9 mouse cellular contexts compared by ENCODE assay signal in the genomic region with DNA sequence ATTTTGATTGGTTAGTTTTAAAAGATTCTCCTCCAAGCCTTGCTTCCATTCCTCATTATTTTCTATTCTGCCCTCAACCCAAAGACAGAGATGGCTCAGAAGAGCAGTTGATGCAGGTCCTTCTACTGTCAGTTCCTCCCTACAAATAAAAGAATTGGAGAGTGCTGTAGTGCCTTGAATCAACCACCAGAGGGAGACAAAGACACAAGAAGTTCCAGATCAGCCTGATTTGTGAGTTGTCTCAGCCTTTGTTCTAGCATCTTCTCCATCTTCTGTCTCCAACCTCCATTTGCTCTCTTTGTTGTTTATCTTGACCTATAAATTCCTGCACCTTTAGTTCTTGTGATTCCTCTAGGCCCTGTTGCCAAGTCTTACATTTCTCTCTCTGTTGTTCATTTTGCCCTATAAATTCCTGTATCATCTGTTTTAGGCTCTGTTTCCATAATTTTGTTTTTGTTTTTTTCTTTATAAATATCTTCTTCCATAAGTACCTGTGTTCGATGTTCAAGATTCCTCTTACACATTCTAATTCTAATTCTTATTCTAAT. TPM values are rescaled to one million over a fixed set of nuclear protein-coding genes. Genes with fewer than 3 reads are reported as not detected.
DNase-seq lines count a peak whose midpoint lies in the region; ATAC-seq and TF ChIP-seq lines count a peak whose summit lies in the region.
"Had no signal": no experiment of that assay in that cellular context is flagged by ENCODE, and none has a peak within 500 bp of the region (broad histone marks: within the 10 kb centered on the region; RNA-seq: fewer than 3 reads in every experiment).

No protein-coding gene starts in this region.

- no peak for TF ChIP-seq POLR2A in liver, adult 2 months (IDR thresholded peaks at IDR 0.05; ENCODE audit: extremely low read depth, insufficient read depth, low read length)
- TF ChIP-seq POLR2A in MEL (IDR thresholded peaks at IDR 0.05; ENCODE audit: control insufficient read depth in 1 of 2, insufficient read depth in 1 of 2, low read depth in 1 of 2, low read length in 2 of 2, poor library complexity in 1 of 2), result no peak

- H3K9ac ChIP-seq in liver, adult 2 months (ENCODE audit: low read depth, low read length), result no peak overlapping the region
- no peak overlapping the region for H3K9ac ChIP-seq in MEL (ENCODE audit: control insufficient read depth, low read depth, low read length, poor library complexity, severe bottlenecking)
- H3K9ac ChIP-seq in forebrain, embryonic 13.5 days, result no peak overlapping the region

- H3K9me3 ChIP-seq in MEL (replicated peaks; ENCODE audit: insufficient read depth, low read length), result no peaks in the 10 kb centered on the region
- H3K9me3 ChIP-seq in forebrain, embryonic 13.5 days (replicated peaks), result no peaks in the 10 kb centered on the region

- intact Hi-C loops in left cerebral cortex, postnatal 4 days (cut with DNase I), result loop anchor here (5.0 kb wide), 1 partner anchor 115 kb away; no protein-coding TSS in a partner anchor

- H3K4me1 ChIP-seq in liver, adult 2 months (ENCODE audit: control insufficient read depth, insufficient read depth, low read length), result no peaks in the 10 kb centered on the region
- H3K4me1 ChIP-seq in MEL (ENCODE audit: control insufficient read depth in 1 of 2, insufficient read depth in 2 of 2, low read length in 2 of 2), result no peaks in the 10 kb centered on the region
- no peaks in the 10 kb centered on the region for H3K4me1 ChIP-seq in forebrain, embryonic 13.5 days

- peak; percentile 47 for TF ChIP-seq RAD21 in MEL (IDR thresholded peaks at IDR 0.05; ENCODE audit: low read depth, low read length)

- H3K4me3 ChIP-seq in liver, adult 2 months (ENCODE audit: insufficient read depth, low read depth, low read length), result no peak overlapping the region
- no peak overlapping the region for H3K4me3 ChIP-seq in MEL (ENCODE audit: control insufficient read depth in 1 of 2, insufficient read depth in 1 of 2, low read depth in 2 of 2, low read length in 2 of 2)
- H3K4me3 ChIP-seq in forebrain, embryonic 13.5 days, result no peak overlapping the region

- H3K27me3 ChIP-seq in liver, adult 2 months (ENCODE audit: control insufficient read depth, insufficient read depth, low read length), result no peaks in the 10 kb centered on the region
- peaks cover 0 to 1% of the 10 kb centered on the region in 2 experiments; a peak in 2 of 4 replicates for H3K27me3 ChIP-seq in MEL (ENCODE audit: control insufficient read depth in 1 of 2, insufficient read depth in 2 of 2, low read length in 2 of 2)
- no peaks in the 10 kb centered on the region for H3K27me3 ChIP-seq in forebrain, embryonic 13.5 days

- H3K4me2 ChIP-seq in forebrain, embryonic 13.5 days, result no peak overlapping the region

- DNase-seq in liver, adult 2 months (ENCODE audit: extremely low read depth, low read depth, low spot score), result peak; percentile 37
- DNase-seq in liver, result no peak
- peak; percentile 70 for DNase-seq in MEL (ENCODE audit: low read depth, low spot score)
- DNase-seq in c-Kit-positive CD71-negative TER-119-negative erythroid progenitor cells, embryonic 14.5 days (ENCODE audit: low read depth), result peak; percentile 31
- peak; percentile 49 for DNase-seq in forelimb bud, embryonic 11.5 days (ENCODE audit: low read depth, low spot score)
- peak; percentile 11 for DNase-seq in left cerebral cortex, postnatal 4 days
- peak; percentile 83 for DNase-seq in thymus, postnatal 0 days (ENCODE audit: low spot score)

- no peak for TF ChIP-seq EP300 in MEL (IDR thresholded peaks at IDR 0.05; ENCODE audit: low read depth in 1 of 2, low read length in 2 of 2)

- TF ChIP-seq CTCF in liver, adult 2 months (IDR thresholded peaks at IDR 0.05; ENCODE audit: low read depth, low read length), result peak; percentile 64
- TF ChIP-seq CTCF in MEL (IDR thresholded peaks at IDR 0.05 in 2 of 3, conservative IDR thresholded peaks at IDR 0.05 in 1 of 3; ENCODE audit: control insufficient read depth in 1 of 3, insufficient read depth in 1 of 3, low read depth in 2 of 3, low read length in 3 of 3, poor library complexity in 1 of 3, severe bottlenecking in 1 of 3), result peak; percentile 38 to 89 (median 82)

- H3K27ac ChIP-seq in liver, adult 2 months (replicated peaks; ENCODE audit: insufficient read depth, low read depth, low read length), result no peak overlapping the region
- H3K27ac ChIP-seq in MEL (ENCODE audit: control insufficient read depth, low read depth, low read length), result no peak overlapping the region
- no peak overlapping the region for H3K27ac ChIP-seq in forebrain, embryonic 13.5 days

- H3K79me2 ChIP-seq in liver, adult 2 months (ENCODE audit: control insufficient read depth, insufficient read depth, low read length), result no peaks in the 10 kb centered on the region
- no peaks in the 10 kb centered on the region for H3K79me2 ChIP-seq in MEL (ENCODE audit: control insufficient read depth, insufficient read depth, low read length, poor library complexity)

- no peak for ATAC-seq in forebrain, embryonic 13.5 days

- WGBS in liver, adult 2 months, result 56% methylated on average over 1 of the region's 1 CpGs
- 65% methylated on average over 1 of the region's 1 CpGs for WGBS in forebrain, embryonic 13.5 days

- H3K36me3 ChIP-seq in liver, adult 2 months (ENCODE audit: control insufficient read depth, insufficient read depth, low read length), result no peaks in the 10 kb centered on the region
- no peaks in the 10 kb centered on the region for H3K36me3 ChIP-seq in MEL (ENCODE audit: control insufficient read depth in 1 of 2, insufficient read depth in 2 of 2, low read length in 2 of 2)
- H3K36me3 ChIP-seq in forebrain, embryonic 13.5 days (ENCODE audit: poor library complexity, severe bottlenecking), result no peaks in the 10 kb centered on the region

TF ChIP-seq in MEL, 35 proteins besides CTCF, POLR2A, EP300 and RAD21:
- peak; percentile 67 for TF ChIP-seq SMC3 (IDR thresholded peaks at IDR 0.05; ENCODE audit: low read depth, low read length)
- TF ChIP-seq NRF1 (IDR thresholded peaks at IDR 0.05; ENCODE audit: insufficient read depth, low read depth, low read length, poor library complexity, severe bottlenecking), result no peak
- TF ChIP-seq GABPA (IDR thresholded peaks at IDR 0.05; ENCODE audit: low read depth, low read length), result no peak
- 0 out of 2 replicates have a peak, but pooled peaks have one; percentile 22 for TF ChIP-seq ZC3H11A (IDR thresholded peaks at IDR 0.05; ENCODE audit: low read depth, low read length)
- TF ChIP-seq USF1 (IDR thresholded peaks at IDR 0.05; ENCODE audit: low read depth, low read length), result no peak
- no peak for TF ChIP-seq MEF2A (IDR thresholded peaks at IDR 0.05; ENCODE audit: extremely low read depth, insufficient replicate concordance, low read depth, low read length, poor library complexity, severe bottlenecking)
- no peak for TF ChIP-seq TBP (IDR thresholded peaks at IDR 0.05; ENCODE audit: low read depth, low read length)
- no peak for TF ChIP-seq MAX (IDR thresholded peaks at IDR 0.05; ENCODE audit: low read length)
- no peak for TF ChIP-seq SIN3A (IDR thresholded peaks at IDR 0.05; ENCODE audit: low read length)

RNA-seq across cellular contexts. Expression of a gene that starts 6.2 kb away (rescaled TPM):
- total RNA-seq in liver, adult 2 months (2014; rRNA removed), result not detected in 2 replicates
- polyA plus RNA-seq in liver, adult 2 months (2012; rRNA removed), result not detected in 2 replicates
- not detected in 2 replicates for total RNA-seq in MEL (2012; rRNA removed)
- polyA plus RNA-seq in MEL (2012; ENCODE audit: insufficient read depth in 1 of 2, insufficient read length in 2 of 2, low read depth in 1 of 2, low replicate concordance in 2 of 2, missing spikeins in 1 of 2), result not detected
- total RNA-seq in left cerebral cortex, postnatal 4 days (2021), result not detected
- 1.5 and 2.3 TPM in 2 replicates for polyA plus RNA-seq in thymus, postnatal 0 days (2015; fragmentation: Nextera tagmentation; extraction: Ambion mirVana)
- not detected in 2 replicates for polyA plus RNA-seq in forebrain, embryonic 13.5 days (2015; fragmentation: Nextera tagmentation; extraction: Ambion mirVana)
- total RNA-seq: hematopoietic stem cell, adult 5-6 weeks had no signal
